Mouse (Mus musculus) heart, adult 9 months (tissue): ENCODE measurements around the gene Vwa2.
A peak's percentile ranks its signal among the peaks of the same experiment; 100 is the strongest.

ENCODE experiments used
- DNase-seq, 2 experiments: peaks; one replicate each; pipeline ENCODE4 v3.0.0; 2022; ENCODE audit warnings: low spot score in 2 of 2

The Vwa2 gene

GRCm38 (mm10) chr19:56908472-56909270 lies 34.6 kb downstream of the Vwa2 start:
- no peak for DNase-seq

GRCm38 (mm10) chr19:56910561-56910960 lies 36.5 kb downstream of the Vwa2 start:
- peak in 1 of 2 experiments; percentile 20 for DNase-seq

GRCm38 (mm10) chr19:56913761-56914160 lies 39.7 kb downstream of the Vwa2 start:
- DNase-seq, result no peak

DNA sequence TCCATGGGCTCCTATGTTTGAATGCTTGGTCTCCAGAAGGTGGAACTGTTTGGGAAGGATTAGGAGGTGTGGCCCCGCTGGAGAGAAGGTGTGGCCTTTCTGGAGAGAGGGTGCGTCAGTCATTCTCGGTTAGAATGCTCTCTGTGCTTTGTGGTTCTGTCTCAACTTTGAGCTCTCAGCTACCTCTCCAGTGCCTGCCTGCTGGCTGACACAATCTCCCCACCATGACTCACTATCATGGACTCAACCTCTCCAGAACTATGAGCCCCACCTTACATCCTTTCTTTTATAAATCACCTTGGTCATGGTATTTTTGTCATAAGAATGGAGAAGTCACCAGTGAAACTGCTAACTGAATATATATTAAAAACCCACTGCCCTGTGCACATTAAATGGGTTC lies 40.6 kb downstream of the Vwa2 start:
- DNase-seq, result no peak

- no peak for DNase-seq
Observed at GRCm38 (mm10) chr19:56915084-56915483, 41.0 kb downstream of the Vwa2 start.

GRCm38 (mm10) chr19:56919628-56920027 lies 45.6 kb downstream of the Vwa2 start:
- DNase-seq, result peak; percentile 73 to 89

- DNase-seq, result no peak
Observed at GRCm38 (mm10) chr19:56920232-56920631, 46.2 kb downstream of the Vwa2 start.

GRCm38 (mm10) chr19:56921744-56922143 lies 47.7 kb downstream of the Vwa2 start:
- no peak for DNase-seq

DNA sequence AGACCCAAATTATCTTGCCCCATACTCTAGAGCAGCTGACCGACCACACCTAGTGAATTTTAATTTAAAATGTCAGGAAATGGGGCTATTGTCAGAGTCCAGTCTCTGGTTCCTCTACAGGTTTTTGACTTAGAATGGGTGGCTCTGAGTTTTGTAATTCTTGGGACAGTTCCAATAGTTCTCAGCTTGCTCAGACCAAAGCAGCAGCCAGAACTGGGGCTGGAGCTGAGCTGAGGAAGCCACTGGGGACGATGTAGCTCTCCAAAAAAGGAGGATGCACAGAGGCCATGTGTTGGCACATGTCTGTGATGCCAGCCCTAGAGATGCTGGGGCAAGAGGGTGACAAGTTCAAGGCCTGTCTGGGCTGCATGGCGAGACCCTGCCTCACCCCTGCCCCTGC lies 55.3 kb downstream of the Vwa2 start:
- peak; percentile 47 to 60 for DNase-seq

GRCm38 (mm10) chr19:56930029-56930428 lies 56.0 kb downstream of the Vwa2 start:
- no peak for DNase-seq

GRCm38 (mm10) chr19:56933800-56934199 lies 59.8 kb downstream of the Vwa2 start:
- no peak for DNase-seq

DNA sequence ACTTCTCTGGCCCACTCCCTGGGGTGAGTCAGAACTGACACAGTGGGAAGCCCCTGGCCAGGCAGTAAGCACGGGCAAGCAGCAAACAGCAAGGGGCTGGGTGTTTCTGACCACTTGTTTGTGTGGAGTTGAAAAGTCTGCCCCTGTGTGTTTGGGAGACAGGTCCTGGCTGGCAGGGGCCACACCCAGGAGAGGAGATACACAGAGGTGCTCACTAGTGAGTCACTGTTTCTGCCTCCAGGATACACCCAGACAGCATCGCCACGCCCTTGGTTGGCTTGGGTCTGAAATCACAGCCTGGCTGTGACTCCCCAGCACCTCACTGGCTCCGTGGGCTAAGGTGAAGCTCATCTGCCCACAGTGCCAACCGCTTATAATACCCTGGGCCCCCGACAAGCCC lies 61.1 kb downstream of the Vwa2 start:
- DNase-seq, result no peak

DNA sequence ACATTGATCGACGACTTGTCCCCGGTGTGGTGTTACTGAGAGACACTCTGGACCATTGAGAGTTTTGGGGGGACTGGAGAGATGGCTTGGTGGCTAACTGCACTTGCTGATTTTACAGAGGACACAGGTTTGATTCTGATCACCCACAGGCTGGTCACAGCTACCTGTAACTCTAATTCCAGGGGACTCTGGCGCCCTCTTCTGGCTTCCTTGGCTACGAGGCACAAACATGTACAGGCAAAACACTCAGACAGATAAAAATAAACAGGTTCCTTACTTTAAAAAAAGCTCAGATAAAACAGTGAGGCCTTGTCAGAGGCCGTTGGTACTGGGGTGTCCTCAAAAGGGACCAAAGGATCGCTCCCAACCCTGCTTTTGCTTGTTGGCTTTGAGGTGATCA lies 61.7 kb downstream of the Vwa2 start:
- no peak for DNase-seq

DNA sequence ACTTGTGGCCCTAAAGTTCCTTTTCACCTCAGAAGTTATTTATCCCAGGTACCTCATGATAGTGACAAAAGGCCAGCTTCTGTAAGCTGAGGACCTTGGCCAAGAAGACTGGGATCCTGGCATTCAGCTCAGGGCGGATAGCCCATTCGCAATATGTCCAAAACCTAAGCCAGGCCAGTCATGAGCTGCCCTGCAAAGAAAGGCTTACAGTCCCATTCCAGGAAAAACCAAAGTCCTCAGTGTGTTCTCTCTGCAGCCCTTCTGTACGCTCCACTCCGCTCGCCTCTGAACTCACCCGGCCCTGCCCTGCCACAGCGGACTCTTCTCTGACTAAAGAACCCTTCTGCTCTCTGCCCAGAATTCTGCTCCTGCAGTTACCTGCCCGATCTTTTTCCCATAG lies 62.2 kb downstream of the Vwa2 start:
- DNase-seq, result no peak

DNA sequence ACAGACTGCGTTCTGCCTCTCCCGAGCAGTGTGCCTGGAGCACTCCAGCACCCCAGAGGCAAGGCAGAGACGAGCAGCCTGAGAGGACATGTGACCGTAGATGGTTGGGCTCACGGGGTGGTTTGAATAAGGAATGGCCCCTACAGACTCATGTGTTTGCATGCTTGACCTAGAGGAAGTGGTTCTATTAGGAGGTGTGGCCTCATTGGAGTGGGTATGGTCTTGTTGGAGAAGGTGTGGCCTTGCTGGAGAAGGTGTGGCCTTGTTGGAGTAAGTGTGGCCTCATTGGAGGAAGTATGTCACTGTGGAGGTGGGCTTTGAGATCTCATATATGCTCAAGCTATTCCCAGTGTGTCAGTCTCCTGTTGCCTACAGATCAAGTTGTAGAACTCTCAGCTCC lies 63.9 kb downstream of the Vwa2 start:
- DNase-seq, result no peak

GRCm38 (mm10) chr19:56939826-56940225 lies 65.8 kb downstream of the Vwa2 start:
- DNase-seq, result peak; percentile 51 to 59

- peak; percentile 77 to 80 for DNase-seq
Observed at GRCm38 (mm10) chr19:56940507-56940906, 66.5 kb downstream of the Vwa2 start.

DNA sequence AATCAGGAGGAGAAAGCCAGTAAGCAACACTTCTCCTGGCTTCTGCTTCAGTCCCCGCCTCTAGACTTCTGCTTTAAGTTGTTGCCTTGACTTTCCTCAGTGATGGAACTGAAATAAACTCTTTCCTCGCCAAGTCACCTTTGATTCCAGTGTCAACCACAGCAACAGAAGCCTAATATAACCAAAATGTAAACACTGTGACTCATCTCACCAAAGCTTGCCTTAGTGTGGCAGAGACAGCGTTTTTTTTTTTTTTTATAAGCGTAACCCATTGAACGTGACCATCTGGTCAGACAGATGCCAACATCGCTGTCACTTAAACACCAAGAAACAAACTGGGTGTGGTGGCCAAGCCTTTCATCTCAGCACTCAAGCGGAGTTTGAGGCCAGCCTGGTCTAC lies 68.2 kb downstream of the Vwa2 start:
- no peak for DNase-seq

- peak in 1 of 2 experiments; percentile 24 for DNase-seq
Observed at GRCm38 (mm10) chr19:56944211-56944610, 70.2 kb downstream of the Vwa2 start.

DNA sequence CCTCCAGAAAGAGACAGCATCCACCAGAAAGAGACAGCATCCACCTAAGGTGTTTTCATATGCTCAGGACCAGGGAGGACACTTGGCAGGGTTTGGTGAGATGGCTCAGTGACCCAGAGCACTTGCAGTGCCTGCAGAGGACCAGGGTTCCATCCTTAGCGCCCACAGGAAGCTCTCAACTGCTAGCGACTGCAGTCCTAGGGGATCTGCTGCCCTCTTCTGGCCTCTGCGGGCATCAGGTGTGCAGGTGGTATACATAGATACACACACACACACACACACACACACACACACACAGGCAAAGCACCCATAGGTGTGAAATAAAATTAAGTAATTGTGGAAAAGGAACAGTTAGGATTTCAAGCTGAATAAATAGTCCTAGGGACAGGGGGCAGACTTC lies 70.8 kb downstream of the Vwa2 start:
- DNase-seq, result no peak

GRCm38 (mm10) chr19:56945621-56946020 lies 71.6 kb downstream of the Vwa2 start:
- DNase-seq, result no peak

- no peak for DNase-seq
Observed at GRCm38 (mm10) chr19:56946277-56946676, 72.2 kb downstream of the Vwa2 start.

- DNase-seq, result no peak
Observed at GRCm38 (mm10) chr19:56946727-56947126, 72.7 kb downstream of the Vwa2 start.
